Mouse (Mus musculus): ENCODE results near the gene Sec62. TPM values are rescaled to one million over a fixed set of nuclear protein-coding genes. Genes with fewer than 3 reads are reported as not detected.

Sec62 gene
- polyA plus RNA-seq, 1 experiment from 2014 or later = 76.8 TPM

DNA sequence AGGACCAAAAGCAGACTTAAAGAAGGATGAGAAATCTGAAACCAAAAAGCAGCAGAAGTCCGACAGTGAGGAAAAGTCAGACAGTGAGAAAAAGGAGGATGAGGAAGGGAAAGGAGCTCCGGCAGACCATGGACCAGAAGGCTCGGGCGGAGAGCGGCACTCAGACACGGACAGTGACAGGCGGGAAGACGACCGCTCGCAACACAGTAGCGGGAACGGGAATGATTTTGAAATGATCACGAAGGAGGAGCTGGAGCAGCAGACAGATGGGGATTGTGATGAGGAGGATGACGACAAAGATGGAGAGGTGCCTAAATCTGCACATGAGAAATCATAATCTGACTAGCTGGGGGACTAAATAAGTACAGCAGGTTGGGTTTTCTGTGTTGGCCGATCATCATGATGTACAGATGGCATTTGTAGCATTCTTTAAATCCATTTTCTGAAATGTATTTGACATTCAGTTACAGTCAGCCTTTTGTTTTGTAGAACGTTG is 26.0 kb downstream of the Sec62 start:
- ATAC-seq (no peak), DNase-seq (ENCODE audit: low spot score) (no peak)

DNA sequence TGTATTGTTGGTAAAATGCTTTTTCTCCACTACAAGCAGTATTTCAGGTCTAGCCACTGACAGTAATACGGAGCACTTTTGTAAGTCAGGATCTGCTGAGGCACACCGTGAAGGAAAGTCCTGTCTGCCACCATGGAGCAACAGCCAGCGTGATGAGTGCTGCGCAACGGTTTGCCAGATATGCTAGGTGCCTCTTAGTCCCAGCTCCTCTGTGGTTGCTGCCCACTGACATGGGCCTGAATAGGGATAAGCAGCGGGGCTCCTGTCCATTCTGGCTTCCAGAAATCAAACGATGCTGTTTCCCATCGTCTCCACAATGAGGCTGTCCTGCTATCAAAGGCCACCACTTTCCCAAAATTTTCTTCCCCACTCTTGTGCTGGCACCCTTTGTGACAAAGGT is 29.5 kb downstream of the Sec62 start:
- H3K36me3 ChIP-seq (ENCODE audit: control insufficient read depth, insufficient read depth, low read length) = peaks cover 35% of the 10 kb centered on the region
- H3K4me3 ChIP-seq (ENCODE audit: low read depth, low read length) = no peak overlapping the region
- H3K9me3 ChIP-seq (replicated peaks; ENCODE audit: control insufficient read depth, low read length) = no peaks in the 10 kb centered on the region
- DNase-seq (ENCODE audit: low spot score) (no peak), ATAC-seq (no peak)
- WGBS = 94% methylated on average over 8 of the region's 8 CpGs
- no peak overlapping the region for H3K9ac ChIP-seq (ENCODE audit: low read length)
- no peak overlapping the region for H3K27ac ChIP-seq (ENCODE audit: low read depth, low read length)
- no peaks in the 10 kb centered on the region for H3K4me1 ChIP-seq (ENCODE audit: control insufficient read depth, insufficient read depth, low read length)
- no peak overlapping the region for H3K4me2 ChIP-seq (ENCODE audit: low read length)
- H3K27me3 ChIP-seq (replicated peaks; ENCODE audit: control insufficient read depth, insufficient read depth, low read length) = no peaks in the 10 kb centered on the region

More for the DNA sequence above, 26.0 kb downstream of the Sec62 start:
- no peak overlapping the region for H3K9ac ChIP-seq (ENCODE audit: low read length)
- peaks cover 57% of the 10 kb centered on the region for H3K36me3 ChIP-seq (ENCODE audit: control insufficient read depth, insufficient read depth, low read length)
- H3K4me3 ChIP-seq (ENCODE audit: low read depth, low read length) = no peak overlapping the region
- H3K9me3 ChIP-seq (replicated peaks; ENCODE audit: control insufficient read depth, low read length) = no peaks in the 10 kb centered on the region
- H3K27ac ChIP-seq (ENCODE audit: low read depth, low read length) = no peak overlapping the region
- H3K4me1 ChIP-seq (ENCODE audit: control insufficient read depth, insufficient read depth, low read length) = no peaks in the 10 kb centered on the region
- H3K4me2 ChIP-seq (ENCODE audit: low read length) = no peak overlapping the region
- WGBS = 95% methylated on average over 16 of the region's 16 CpGs
- no peaks in the 10 kb centered on the region for H3K27me3 ChIP-seq (replicated peaks; ENCODE audit: control insufficient read depth, insufficient read depth, low read length)

DNA sequence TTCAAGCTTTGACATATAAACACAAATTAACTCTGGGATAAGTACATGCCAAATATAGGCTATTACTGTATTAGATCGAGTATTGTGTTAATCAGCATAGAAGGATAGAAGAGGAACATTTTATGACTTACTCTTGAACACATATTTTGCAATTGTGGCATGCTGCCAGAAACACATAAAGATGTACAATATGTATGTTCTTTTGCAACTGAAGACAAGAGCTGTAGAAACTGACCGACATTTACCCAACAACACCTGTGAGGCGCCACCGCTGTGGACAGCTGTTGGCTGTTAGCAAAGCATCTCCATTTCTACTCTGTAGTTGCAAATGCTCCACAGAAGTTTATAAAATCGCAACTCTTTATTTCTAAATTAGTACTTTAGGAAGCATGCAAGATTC is 33.4 kb downstream of the Sec62 start:
- Histone ChIP-seq H3K4me2 (ENCODE audit: low read length) (no peak overlapping the region), H3K27ac (ENCODE audit: low read depth, low read length) (no peak overlapping the region), H3K27me3 (replicated peaks; ENCODE audit: control insufficient read depth, insufficient read depth, low read length) (no peaks in the 10 kb centered on the region), H3K9me3 (replicated peaks; ENCODE audit: control insufficient read depth, low read length) (no peaks in the 10 kb centered on the region), H3K36me3 (ENCODE audit: control insufficient read depth, insufficient read depth, low read length) (peaks cover 13% of the 10 kb centered on the region; the same call in 1 of the 2 replicates), H3K4me3 (ENCODE audit: low read depth, low read length) (no peak overlapping the region), H3K9ac (ENCODE audit: low read length) (no peak overlapping the region), H3K4me1 (ENCODE audit: control insufficient read depth, insufficient read depth, low read length) (no peaks in the 10 kb centered on the region)
- 91% methylated on average over 5 of the region's 5 CpGs for WGBS
- ATAC-seq (no peak), DNase-seq (ENCODE audit: low spot score) (no peak)

DNA sequence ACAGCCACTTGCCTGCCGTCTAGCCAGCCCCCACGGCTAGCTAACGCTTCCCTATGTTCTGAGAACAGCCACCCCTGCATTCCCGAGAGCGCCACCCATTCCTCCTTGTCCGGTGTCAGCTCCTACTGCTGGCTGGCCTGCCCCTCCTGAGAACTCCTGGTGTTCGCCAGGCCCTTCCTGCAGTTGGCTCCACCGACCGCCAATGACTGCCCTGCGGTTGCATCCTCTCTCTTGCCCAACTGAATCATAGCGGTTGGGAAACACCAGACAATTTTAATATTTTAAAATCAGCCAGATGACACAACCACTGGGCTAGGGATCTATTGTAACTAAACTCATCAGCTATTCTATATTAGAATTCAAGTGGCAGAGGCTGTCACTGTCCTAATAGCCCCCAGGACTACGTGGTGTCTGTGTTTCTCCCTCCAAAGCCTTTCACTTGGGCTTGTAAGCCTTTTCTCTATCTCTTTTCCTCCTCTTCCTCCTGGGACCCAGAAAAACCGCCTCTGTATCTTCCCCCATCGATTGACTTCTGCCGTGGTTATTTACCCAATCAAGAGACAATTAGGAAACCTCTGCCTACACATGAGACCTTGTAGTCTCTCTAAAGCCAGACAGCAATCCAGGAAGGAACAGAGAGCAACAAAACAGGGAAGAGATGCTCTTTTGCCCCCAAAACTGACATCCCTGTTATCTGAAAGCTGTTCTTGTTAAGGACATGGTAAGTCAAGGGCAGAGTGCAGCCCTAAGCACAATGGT is 39.4 kb downstream of the Sec62 start:
- Histone ChIP-seq H3K9ac (ENCODE audit: low read length) (no peak overlapping the region), H3K4me2 (ENCODE audit: low read length) (no peak overlapping the region), H3K36me3 (ENCODE audit: control insufficient read depth, insufficient read depth, low read length) (no peaks in the 10 kb centered on the region), H3K9me3 (replicated peaks; ENCODE audit: control insufficient read depth, low read length) (no peaks in the 10 kb centered on the region), H3K4me1 (ENCODE audit: control insufficient read depth, insufficient read depth, low read length) (no peaks in the 10 kb centered on the region), H3K27ac (ENCODE audit: low read depth, low read length) (no peak overlapping the region), H3K27me3 (replicated peaks; ENCODE audit: control insufficient read depth, insufficient read depth, low read length) (no peaks in the 10 kb centered on the region), H3K4me3 (ENCODE audit: low read depth, low read length) (no peak overlapping the region)
- ATAC-seq = no peak
- DNase-seq (ENCODE audit: low spot score) = no peak
- 81% methylated on average over 15 of the region's 15 CpGs for WGBS

DNA sequence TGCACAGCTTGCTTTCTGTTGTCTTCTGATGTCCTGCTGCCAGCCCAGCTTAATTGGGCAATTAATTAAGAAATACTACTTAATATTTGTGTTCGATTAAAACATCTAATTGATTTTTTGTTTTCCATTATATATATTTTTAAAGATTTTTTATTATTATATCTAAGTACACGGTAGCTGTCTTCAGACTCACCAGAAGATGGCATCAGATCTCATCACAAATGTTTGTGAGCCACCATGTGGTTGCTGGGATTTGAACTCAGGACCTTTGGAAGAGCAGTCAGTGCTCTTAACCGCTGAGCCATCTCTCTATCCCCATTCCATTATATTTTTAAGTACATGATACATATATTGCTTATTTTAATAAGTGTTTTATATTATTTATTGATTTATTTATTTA is 40.6 kb downstream of the Sec62 start:
- H3K4me2 ChIP-seq (ENCODE audit: low read length) = no peak overlapping the region
- no peaks in the 10 kb centered on the region for H3K27me3 ChIP-seq (replicated peaks; ENCODE audit: control insufficient read depth, insufficient read depth, low read length)
- ATAC-seq (no peak), DNase-seq (ENCODE audit: low spot score) (no peak)
- WGBS = 82% methylated on average over 3 of the region's 3 CpGs
- H3K36me3 ChIP-seq (ENCODE audit: control insufficient read depth, insufficient read depth, low read length) = no peaks in the 10 kb centered on the region
- no peaks in the 10 kb centered on the region for H3K4me1 ChIP-seq (ENCODE audit: control insufficient read depth, insufficient read depth, low read length)
- H3K9ac ChIP-seq (ENCODE audit: low read length) = no peak overlapping the region
- H3K27ac ChIP-seq (ENCODE audit: low read depth, low read length) = no peak overlapping the region
- no peaks in the 10 kb centered on the region for H3K9me3 ChIP-seq (replicated peaks; ENCODE audit: control insufficient read depth, low read length)
- no peak overlapping the region for H3K4me3 ChIP-seq (ENCODE audit: low read depth, low read length)

DNA sequence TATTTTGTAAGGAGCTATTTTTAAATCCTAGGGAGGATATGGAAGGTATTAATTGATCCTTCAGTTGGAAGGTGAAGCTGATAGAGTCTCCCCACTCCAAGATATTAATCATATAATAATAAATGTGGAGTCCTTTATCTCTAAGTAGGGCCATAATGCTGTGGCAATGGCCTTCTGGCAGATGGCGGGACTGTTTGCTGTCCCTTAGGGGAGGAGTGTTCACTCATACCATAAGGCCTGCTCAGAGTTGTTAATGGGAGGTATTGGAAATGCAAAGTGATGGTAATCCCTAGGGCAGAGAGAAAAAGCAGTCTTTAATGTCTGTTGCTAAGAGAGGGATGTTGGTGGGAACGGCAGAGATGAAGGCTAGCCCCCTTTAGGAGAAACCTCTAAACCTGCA is 53.1 kb downstream of the Sec62 start:
- Histone ChIP-seq H3K27ac (ENCODE audit: low read depth, low read length) (no peak overlapping the region), H3K4me2 (ENCODE audit: low read length) (no peak overlapping the region), H3K36me3 (ENCODE audit: control insufficient read depth, insufficient read depth, low read length) (no peaks in the 10 kb centered on the region), H3K4me1 (ENCODE audit: control insufficient read depth, insufficient read depth, low read length) (no peaks in the 10 kb centered on the region), H3K9ac (ENCODE audit: low read length) (no peak overlapping the region), H3K4me3 (ENCODE audit: low read depth, low read length) (no peak overlapping the region), H3K9me3 (replicated peaks; ENCODE audit: control insufficient read depth, low read length) (no peaks in the 10 kb centered on the region), H3K27me3 (replicated peaks; ENCODE audit: control insufficient read depth, insufficient read depth, low read length) (no peaks in the 10 kb centered on the region)
- no peak for ATAC-seq
- WGBS = 72% methylated on average over 2 of the region's 2 CpGs
- DNase-seq (ENCODE audit: low spot score) = no peak

DNA sequence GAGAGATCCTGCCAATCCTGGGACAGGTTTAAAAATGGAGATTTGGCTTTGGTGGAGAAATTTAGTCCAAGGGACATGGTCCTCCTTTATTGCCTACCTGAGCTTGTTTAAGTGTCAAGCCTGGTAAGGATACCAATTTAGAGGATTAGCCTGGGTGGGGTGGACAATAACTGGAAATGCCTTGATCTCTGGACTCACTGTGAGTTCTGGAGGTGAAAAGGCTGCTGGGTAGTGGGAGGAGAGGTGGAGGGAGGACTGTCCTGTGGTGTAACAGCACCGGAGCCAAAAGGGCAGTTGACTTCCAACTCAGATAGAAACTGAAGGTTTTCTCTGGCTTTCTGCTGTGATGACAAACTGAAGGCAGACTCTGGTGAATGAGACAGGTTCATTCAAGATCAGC is 54.7 kb downstream of the Sec62 start:
- ATAC-seq = no peak
- H3K4me2 ChIP-seq (ENCODE audit: low read length) = no peak overlapping the region
- WGBS = 55% methylated on average over 1 of the region's 1 CpGs

DNA sequence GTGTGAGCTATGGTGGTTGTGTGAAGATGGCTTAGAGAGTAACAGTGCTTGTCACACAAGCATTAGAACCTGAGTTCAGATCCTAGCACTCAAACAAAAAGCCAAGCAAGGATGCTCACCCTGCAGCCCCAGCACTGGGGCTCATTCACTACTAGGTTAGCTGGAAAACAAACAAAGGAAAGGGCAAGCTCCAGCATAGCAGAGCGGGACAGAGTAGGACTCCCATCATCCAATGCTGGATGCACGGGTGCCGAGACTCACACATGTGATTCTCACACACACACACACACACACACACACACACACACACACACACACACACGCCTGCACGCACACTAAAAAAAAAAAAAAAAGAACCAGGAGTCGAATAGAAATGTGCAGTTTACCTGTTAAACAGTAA is 58.7 kb downstream of the Sec62 start:
- H3K9me3 ChIP-seq (replicated peaks; ENCODE audit: control insufficient read depth, low read length) = no peaks in the 10 kb centered on the region
- H3K4me3 ChIP-seq (ENCODE audit: low read depth, low read length) = no peak overlapping the region
- WGBS = 73% methylated on average over 5 of the region's 6 CpGs
- no peak overlapping the region for H3K4me2 ChIP-seq (ENCODE audit: low read length)
- ATAC-seq (no peak), DNase-seq (ENCODE audit: low spot score) (no peak)
- no peak overlapping the region for H3K27ac ChIP-seq (ENCODE audit: low read depth, low read length)
- no peaks in the 10 kb centered on the region for H3K36me3 ChIP-seq (ENCODE audit: control insufficient read depth, insufficient read depth, low read length)
- H3K9ac ChIP-seq (ENCODE audit: low read length) = no peak overlapping the region
- H3K27me3 ChIP-seq (replicated peaks; ENCODE audit: control insufficient read depth, insufficient read depth, low read length) = 0 out of 2 replicates have a peak, but pooled peaks cover 5% of the 10 kb centered on the region
- no peaks in the 10 kb centered on the region for H3K4me1 ChIP-seq (ENCODE audit: control insufficient read depth, insufficient read depth, low read length)

More for the DNA sequence above, 54.7 kb downstream of the Sec62 start:
- H3K9ac ChIP-seq (ENCODE audit: low read length) = no peak overlapping the region
- no peak for DNase-seq (ENCODE audit: low spot score)
- H3K27me3 ChIP-seq (replicated peaks; ENCODE audit: control insufficient read depth, insufficient read depth, low read length) = no peaks in the 10 kb centered on the region
- H3K36me3 ChIP-seq (ENCODE audit: control insufficient read depth, insufficient read depth, low read length) = no peaks in the 10 kb centered on the region
- no peaks in the 10 kb centered on the region for H3K4me1 ChIP-seq (ENCODE audit: control insufficient read depth, insufficient read depth, low read length)
- H3K9me3 ChIP-seq (replicated peaks; ENCODE audit: control insufficient read depth, low read length) = no peaks in the 10 kb centered on the region
- no peak overlapping the region for H3K27ac ChIP-seq (ENCODE audit: low read depth, low read length)
- no peak overlapping the region for H3K4me3 ChIP-seq (ENCODE audit: low read depth, low read length)

DNA sequence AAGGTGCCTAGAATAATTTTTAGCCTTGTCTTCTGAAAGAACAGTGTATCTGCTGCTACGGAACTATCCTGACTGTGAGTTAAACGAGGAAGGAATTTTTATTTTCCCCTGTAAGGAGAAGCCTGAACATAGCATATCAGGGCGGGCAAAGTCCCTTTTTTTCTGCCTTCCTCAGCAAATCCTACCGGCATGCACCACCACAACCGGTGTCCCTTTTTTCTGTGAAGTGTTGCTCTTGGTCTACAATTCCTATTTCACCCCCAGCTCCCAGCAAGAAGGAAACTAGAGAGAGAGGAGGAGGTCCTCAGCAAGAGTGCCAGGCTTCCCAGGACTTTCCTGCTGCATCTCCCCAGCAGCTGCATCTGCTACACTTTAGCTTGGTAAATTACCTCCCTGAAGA is 60.9 kb downstream of the Sec62 start:
- DNase-seq (ENCODE audit: low spot score) = no peak
- no peak for ATAC-seq

More for the DNA sequence above, 60.9 kb downstream of the Sec62 start:
- Histone ChIP-seq H3K4me2 (ENCODE audit: low read length) (no peak overlapping the region), H3K9ac (ENCODE audit: low read length) (no peak overlapping the region), H3K36me3 (ENCODE audit: control insufficient read depth, insufficient read depth, low read length) (no peaks in the 10 kb centered on the region), H3K4me1 (ENCODE audit: control insufficient read depth, insufficient read depth, low read length) (no peaks in the 10 kb centered on the region), H3K27me3 (replicated peaks; ENCODE audit: control insufficient read depth, insufficient read depth, low read length) (0 out of 2 replicates have a peak, but pooled peaks cover 5% of the 10 kb centered on the region), H3K27ac (ENCODE audit: low read depth, low read length) (no peak overlapping the region), H3K9me3 (replicated peaks; ENCODE audit: control insufficient read depth, low read length) (no peaks in the 10 kb centered on the region), H3K4me3 (ENCODE audit: low read depth, low read length) (no peak overlapping the region)
- WGBS = 92% methylated on average over 5 of the region's 5 CpGs
